Mouse (Mus musculus): ENCODE data around the gene Irf3. TPM values are rescaled to one million over a fixed set of nuclear protein-coding genes. Genes with fewer than 3 reads are reported as not detected.

The Irf3 gene
- polyA plus RNA-seq, 1 experiment from 2014 or later: 75.3 TPM

DNA sequence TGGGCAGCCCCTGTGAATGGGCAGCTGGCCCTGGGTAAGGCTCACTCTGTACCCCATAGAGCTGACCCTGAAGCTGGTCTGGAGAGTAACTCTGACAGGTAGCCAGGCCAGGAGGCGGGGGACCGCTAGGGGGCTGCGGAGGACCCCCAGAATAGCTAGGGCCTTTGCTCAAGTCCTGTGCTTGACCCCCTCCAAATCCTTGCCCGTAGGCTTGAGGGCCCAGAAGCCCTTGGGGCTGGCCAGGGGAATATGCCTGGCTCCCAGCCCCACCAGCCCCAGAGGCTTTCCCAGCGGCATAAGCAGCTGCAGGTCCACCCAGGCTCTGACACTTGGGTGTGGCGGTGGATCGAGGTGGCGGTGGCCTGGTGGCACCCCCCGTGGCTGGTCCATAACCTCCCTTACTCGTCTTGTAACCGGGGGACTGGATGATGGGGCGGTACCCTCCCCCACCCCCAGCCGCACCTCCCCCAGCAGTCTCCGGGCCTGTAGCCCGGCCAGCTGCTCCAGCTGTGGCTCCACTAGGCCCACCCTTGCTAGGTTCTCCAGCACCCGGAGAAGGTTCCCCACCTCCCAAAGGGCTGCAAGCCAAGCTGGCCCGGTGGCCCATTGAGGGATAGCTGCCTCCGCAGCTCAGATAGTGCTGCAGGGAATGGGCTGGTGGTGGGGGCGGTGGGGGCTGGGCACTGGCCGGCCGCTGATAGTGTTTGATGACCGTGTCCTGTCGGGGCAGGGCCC is 51.6 kb downstream of the Irf3 start:
- Histone ChIP-seq H3K9ac (ENCODE audit: low read length) (no peak overlapping the region), H3K4me3 (ENCODE audit: low read depth, low read length) (no peak overlapping the region), H3K4me2 (ENCODE audit: low read depth, low read length, severe bottlenecking) (no peak overlapping the region), H3K36me3 (ENCODE audit: control insufficient read depth, insufficient read depth, low read length) (peaks cover 53% of the 10 kb centered on the region), H3K9me3 (ENCODE audit: control insufficient read depth, low read length) (no peaks in the 10 kb centered on the region), H3K4me1 (replicated peaks; ENCODE audit: control insufficient read depth, insufficient read depth, low read length) (peaks cover 7% of the 10 kb centered on the region; the same call in 1 of the 2 replicates), H3K27me3 (ENCODE audit: control insufficient read depth, insufficient read depth, low read length) (no peaks in the 10 kb centered on the region), H3K27ac (ENCODE audit: low read depth, low read length) (no peak overlapping the region)
- 93% methylated on average over 23 of the region's 23 CpGs for WGBS
- ATAC-seq (replicated peaks; ENCODE audit: low FRiP score) (no peak), DNase-seq (ENCODE audit: low spot score) (no peak)

GRCm38 (mm10) chr7:45050945-45051600 is 53.6 kb downstream of the Irf3 start:
- H3K9me3 ChIP-seq (ENCODE audit: control insufficient read depth, low read length): no peaks in the 10 kb centered on the region
- H3K4me1 ChIP-seq (replicated peaks; ENCODE audit: control insufficient read depth, insufficient read depth, low read length): peaks cover 7% of the 10 kb centered on the region; the same call in 1 of the 2 replicates
- peak overlapping the region; percentile 99 for H3K27ac ChIP-seq (ENCODE audit: low read depth, low read length)
- no peaks in the 10 kb centered on the region for H3K27me3 ChIP-seq (ENCODE audit: control insufficient read depth, insufficient read depth, low read length)
- peaks cover 39% of the 10 kb centered on the region for H3K36me3 ChIP-seq (ENCODE audit: control insufficient read depth, insufficient read depth, low read length)
- DNase-seq (ENCODE audit: low spot score) (peak; percentile 91), ATAC-seq (replicated peaks; ENCODE audit: low FRiP score) (peak; percentile 55)
- WGBS: 3% methylated on average over 16 of the region's 16 CpGs
- H3K4me3 ChIP-seq (ENCODE audit: low read depth, low read length): peak overlapping the region; percentile 76
- peak overlapping the region; percentile 85 for H3K9ac ChIP-seq (ENCODE audit: low read length)
- H3K4me2 ChIP-seq (ENCODE audit: low read depth, low read length, severe bottlenecking): peak overlapping the region; percentile 98

- peaks cover 34% of the 10 kb centered on the region for H3K36me3 ChIP-seq (ENCODE audit: control insufficient read depth, insufficient read depth, low read length)
- peaks cover 7% of the 10 kb centered on the region; the same call in 1 of the 2 replicates for H3K4me1 ChIP-seq (replicated peaks; ENCODE audit: control insufficient read depth, insufficient read depth, low read length)
- H3K27me3 ChIP-seq (ENCODE audit: control insufficient read depth, insufficient read depth, low read length): no peaks in the 10 kb centered on the region
These were observed 54.1 kb downstream of the Irf3 start for GRCm38 (mm10) chr7:45051601-45051974.

More at GRCm38 (mm10) chr7:45051601-45051974, 54.1 kb downstream of the Irf3 start:
- 3% methylated on average over 13 of the region's 13 CpGs for WGBS
- Histone ChIP-seq H3K9me3 (ENCODE audit: control insufficient read depth, low read length) (no peaks in the 10 kb centered on the region), H3K27ac (ENCODE audit: low read depth, low read length) (peak overlapping the region; percentile 99), H3K9ac (ENCODE audit: low read length) (peak overlapping the region; percentile 85), H3K4me3 (ENCODE audit: low read depth, low read length) (peak overlapping the region; percentile 76), H3K4me2 (ENCODE audit: low read depth, low read length, severe bottlenecking) (peak overlapping the region; percentile 98)
- DNase-seq (ENCODE audit: low spot score) (no peak), ATAC-seq (replicated peaks; ENCODE audit: low FRiP score) (no peak)

Small RNAs within 50 kb of the gene (microRNA-seq; reads per million reads assigned to microRNA genes)
- not detected for gene Mir7054 (ENCODE audit: insufficient number of aligned reads)

Other genes starting within 250 kb of the Irf3 start
- gene Vrk3, start 249.2 kb upstream of the Irf3 start, polyA plus RNA-seq (2014; fragmentation: Nextera tagmentation; extraction: Ambion mirVana): 41.7 and 42.2 TPM in 2 replicates
- 3.9 and 4.4 TPM in 2 replicates for gene Zfp473, start 246.6 kb upstream of the Irf3 start, polyA plus RNA-seq (2014; fragmentation: Nextera tagmentation; extraction: Ambion mirVana)
- gene Nup62, start 181.6 kb upstream of the Irf3 start, polyA plus RNA-seq (2014; fragmentation: Nextera tagmentation; extraction: Ambion mirVana): 73.5 and 86.5 TPM in 2 replicates
- 1.1 and 1.4 TPM in 2 replicates for gene Il4i1, start 181.3 kb upstream of the Irf3 start, polyA plus RNA-seq (2014; fragmentation: Nextera tagmentation; extraction: Ambion mirVana)
- 3.2 and 3.4 TPM in 2 replicates for gene Atf5, start 181.0 kb upstream of the Irf3 start, polyA plus RNA-seq (2014; fragmentation: Nextera tagmentation; extraction: Ambion mirVana)
- gene Akt1s1, start 148.7 kb upstream of the Irf3 start, polyA plus RNA-seq (2014; fragmentation: Nextera tagmentation; extraction: Ambion mirVana): 79.9 and 83.0 TPM in 2 replicates
- gene Tbc1d17, start 148.6 kb upstream of the Irf3 start, polyA plus RNA-seq (2014; fragmentation: Nextera tagmentation; extraction: Ambion mirVana): 67.6 and 69.9 TPM in 2 replicates
- 31.6 and 32.1 TPM in 2 replicates for gene Pnkp, start 140.5 kb upstream of the Irf3 start, polyA plus RNA-seq (2014; fragmentation: Nextera tagmentation; extraction: Ambion mirVana)
- 454 and 526 TPM in 2 replicates for gene Ptov1, start 127.9 kb upstream of the Irf3 start, polyA plus RNA-seq (2014; fragmentation: Nextera tagmentation; extraction: Ambion mirVana)
- 135 and 139 TPM in 2 replicates for gene Med25, start 104.9 kb upstream of the Irf3 start, polyA plus RNA-seq (2014; fragmentation: Nextera tagmentation; extraction: Ambion mirVana)
- gene Fuz, start 101.6 kb upstream of the Irf3 start, polyA plus RNA-seq (2014; fragmentation: Nextera tagmentation; extraction: Ambion mirVana): 32.9 TPM in 2 replicates
- gene Ap2a1, start 68.2 kb upstream of the Irf3 start, polyA plus RNA-seq (2014; fragmentation: Nextera tagmentation; extraction: Ambion mirVana): 88.8 and 93.4 TPM in 2 replicates
- 0.23 TPM in 1 of 2 replicates, not detected in the other for gene Tsks, start 54.4 kb upstream of the Irf3 start, polyA plus RNA-seq (2014; fragmentation: Nextera tagmentation; extraction: Ambion mirVana)
- 26.3 and 27.2 TPM in 2 replicates for gene Cpt1c, start 22.8 kb upstream of the Irf3 start, polyA plus RNA-seq (2014; fragmentation: Nextera tagmentation; extraction: Ambion mirVana)
- 286 and 301 TPM in 2 replicates for gene Prmt1, start 11.1 kb upstream of the Irf3 start, polyA plus RNA-seq (2014; fragmentation: Nextera tagmentation; extraction: Ambion mirVana)
- gene Bcl2l12, start 1.1 kb downstream of the Irf3 start, polyA plus RNA-seq (2014; fragmentation: Nextera tagmentation; extraction: Ambion mirVana): 70.6 and 74.9 TPM in 2 replicates
- gene Scaf1, start 18.7 kb downstream of the Irf3 start, polyA plus RNA-seq (2014; fragmentation: Nextera tagmentation; extraction: Ambion mirVana): 59.9 and 60.2 TPM in 2 replicates
- gene Rras, start 20.3 kb downstream of the Irf3 start, polyA plus RNA-seq (2014; fragmentation: Nextera tagmentation; extraction: Ambion mirVana): 15.5 and 16.6 TPM in 2 replicates
- 16.1 and 19.2 TPM in 2 replicates for gene Prr12, start 55.2 kb downstream of the Irf3 start, polyA plus RNA-seq (2014; fragmentation: Nextera tagmentation; extraction: Ambion mirVana)
- 52.6 and 64.0 TPM in 2 replicates for gene Nosip, start 64.8 kb downstream of the Irf3 start, polyA plus RNA-seq (2014; fragmentation: Nextera tagmentation; extraction: Ambion mirVana)
- gene Prrg2, start 65.0 kb downstream of the Irf3 start, polyA plus RNA-seq (2014; fragmentation: Nextera tagmentation; extraction: Ambion mirVana): 14.2 and 18.4 TPM in 2 replicates
- gene Rcn3, start 94.6 kb downstream of the Irf3 start, polyA plus RNA-seq (2014; fragmentation: Nextera tagmentation; extraction: Ambion mirVana): 110 and 118 TPM in 2 replicates
- 7.1 and 7.3 TPM in 2 replicates for gene Fcgrt, start 106.2 kb downstream of the Irf3 start, polyA plus RNA-seq (2014; fragmentation: Nextera tagmentation; extraction: Ambion mirVana)
- gene Rps11, start 126.8 kb downstream of the Irf3 start, polyA plus RNA-seq (2014; fragmentation: Nextera tagmentation; extraction: Ambion mirVana): 1,418 and 1,481 TPM in 2 replicates
- gene Rpl13a, start 131.1 kb downstream of the Irf3 start, polyA plus RNA-seq (2014; fragmentation: Nextera tagmentation; extraction: Ambion mirVana): 1,136 and 1,164 TPM in 2 replicates
- 0.45 and 0.55 TPM in 2 replicates for gene Gm45713, start 138.6 kb downstream of the Irf3 start, polyA plus RNA-seq (2014; fragmentation: Nextera tagmentation; extraction: Ambion mirVana)
- gene Flt3l, start 138.8 kb downstream of the Irf3 start, polyA plus RNA-seq (2014; fragmentation: Nextera tagmentation; extraction: Ambion mirVana): 1.2 and 1.8 TPM in 2 replicates
- gene Pih1d1, start 156.7 kb downstream of the Irf3 start, polyA plus RNA-seq (2014; fragmentation: Nextera tagmentation; extraction: Ambion mirVana): 95.9 and 110 TPM in 2 replicates
- gene Aldh16a1, start 156.9 kb downstream of the Irf3 start, polyA plus RNA-seq (2014; fragmentation: Nextera tagmentation; extraction: Ambion mirVana): 44.0 and 44.1 TPM in 2 replicates
- 3.6 and 4.6 TPM in 2 replicates for gene Slc17a7, start 166.3 kb downstream of the Irf3 start, polyA plus RNA-seq (2014; fragmentation: Nextera tagmentation; extraction: Ambion mirVana)
- 0.13 and 0.33 TPM in 2 replicates for gene Gfy, start 181.9 kb downstream of the Irf3 start, polyA plus RNA-seq (2014; fragmentation: Nextera tagmentation; extraction: Ambion mirVana)
- not detected in 2 replicates for gene Pth2, start 183.3 kb downstream of the Irf3 start, polyA plus RNA-seq (2014; fragmentation: Nextera tagmentation; extraction: Ambion mirVana)
- gene Ccdc155, start 207.2 kb downstream of the Irf3 start, polyA plus RNA-seq (2014; fragmentation: Nextera tagmentation; extraction: Ambion mirVana): 0.83 and 0.90 TPM in 2 replicates
- 0.48 TPM in 1 of 2 replicates, not detected in the other for gene Dkkl1, start 214.5 kb downstream of the Irf3 start, polyA plus RNA-seq (2014; fragmentation: Nextera tagmentation; extraction: Ambion mirVana)
- 297 and 318 TPM in 2 replicates for gene Tead2, start 218.1 kb downstream of the Irf3 start, polyA plus RNA-seq (2014; fragmentation: Nextera tagmentation; extraction: Ambion mirVana)
- gene Cd37, start 241.5 kb downstream of the Irf3 start, polyA plus RNA-seq (2014; fragmentation: Nextera tagmentation; extraction: Ambion mirVana): 0.60 and 1.1 TPM in 2 replicates
- gene Slc6a16, start 243.4 kb downstream of the Irf3 start, polyA plus RNA-seq (2014; fragmentation: Nextera tagmentation; extraction: Ambion mirVana): 0.36 TPM in 1 of 2 replicates, not detected in the other

Measured in forebrain, embryonic 11.5 days (tissue).